Mouse (Mus musculus) cerebellum, adult 11 months (tissue): ENCODE measurements around the gene Ythdf1.

Experiments used
- DNase-seq: peaks from one replicate; pipeline ENCODE4 v3.0.0; 2022

The Ythdf1 gene

GRCm38 (mm10) chr2:180870006-180870405, 50.7 kb downstream of the Ythdf1 start:
- DNase-seq = no peak

- DNase-seq = peak; percentile 24
These were observed 59.2 kb downstream of the Ythdf1 start for GRCm38 (mm10) chr2:180861561-180861960.

DNA sequence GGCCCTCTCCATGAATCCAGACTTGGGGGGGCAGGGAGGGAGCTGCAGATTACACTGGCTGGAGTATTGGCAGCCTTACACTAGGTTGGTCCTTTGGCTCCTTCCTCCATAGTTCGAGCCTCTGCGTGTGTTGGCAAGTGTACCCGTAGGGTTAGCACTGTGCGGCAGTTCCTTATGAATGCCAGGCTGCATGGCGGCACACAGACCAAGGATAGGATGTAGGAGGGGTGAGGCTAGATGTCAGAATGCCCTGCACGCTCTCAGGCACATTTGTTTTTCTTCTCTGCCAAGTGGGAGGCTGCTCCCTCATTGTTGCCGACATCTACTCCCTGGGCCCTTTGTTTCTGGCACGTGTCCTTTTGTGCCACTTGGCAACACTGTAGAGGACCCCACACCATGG, 63.6 kb downstream of the Ythdf1 start:
- DNase-seq = no peak

DNA sequence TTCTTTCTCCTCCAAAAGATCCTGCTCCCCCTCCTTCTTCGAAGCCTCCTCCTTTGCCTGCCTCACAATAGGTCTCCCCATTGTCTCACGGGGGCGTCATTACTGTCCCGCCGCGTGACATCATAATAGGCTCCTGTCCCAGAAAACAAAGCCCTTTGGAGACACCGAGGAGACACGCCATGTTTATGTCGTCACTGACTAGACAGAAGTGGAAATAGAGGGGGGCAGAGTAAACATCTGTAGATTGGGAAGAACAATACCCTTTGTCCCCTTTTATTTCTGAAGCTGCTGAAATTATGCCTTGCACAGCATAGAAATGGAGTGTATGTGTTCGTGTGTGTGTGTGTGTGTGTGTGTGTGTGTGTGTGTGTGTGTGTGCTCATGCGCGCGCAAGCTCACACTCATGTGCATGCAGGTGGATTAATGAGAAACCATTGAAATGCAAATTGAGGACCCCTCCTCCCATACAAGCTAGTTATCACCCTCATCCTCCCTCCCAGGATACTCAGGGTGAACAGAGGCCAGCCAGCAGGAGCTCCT, 65.7 kb downstream of the Ythdf1 start:
- DNase-seq = no peak
